Mouse (Mus musculus) forebrain, embryonic 12.5 days (tissue): Measurements from ENCODE around the gene Cplx2. TPM values are rescaled to one million over a fixed set of nuclear protein-coding genes. Genes with fewer than 3 reads are reported as not detected.

Experiments
- ATAC-seq: fragments of 200-750 bp; cut with Nextera tagmentation; 2 replicates; pipeline ENCODE4 v1.8.0; 2017; ENCODE audit warnings: moderate TSS enrichment; ENCODE audit not compliant: low FRiP score
- H3K27ac ChIP-seq: fragments of 300-500 bp; sonication (generic); 2 replicates; pipeline ENCODE4 v1.5.1; 2016; ENCODE audit warnings: mild to moderate bottlenecking
- H3K27me3 ChIP-seq: fragments of 300-500 bp; sonication (generic); 2 replicates; pipeline ENCODE4 v1.6.1; 2016; ENCODE audit warnings: mild to moderate bottlenecking
- H3K36me3 ChIP-seq: fragments of 300-500 bp; sonication (generic); replicated peaks from 2 replicates; pipeline ENCODE4 v1.6.1; 2016; ENCODE audit warnings: mild to moderate bottlenecking
- H3K4me1 ChIP-seq: fragments of 300-500 bp; sonication (generic); 2 replicates; pipeline ENCODE4 v1.6.1; 2016
- H3K4me2 ChIP-seq: fragments of 300-500 bp; sonication (generic); 2 replicates; pipeline ENCODE4 v1.6.1; 2016; ENCODE audit warnings: mild to moderate bottlenecking, moderate library complexity
- H3K4me3 ChIP-seq: fragments of 300-500 bp; sonication (generic); replicated peaks from 2 replicates; pipeline ENCODE4 v1.5.1; 2016; ENCODE audit warnings: mild to moderate bottlenecking
- H3K9ac ChIP-seq: fragments of 300-500 bp; sonication (generic); 2 replicates; pipeline ENCODE4 v1.6.1; 2016; ENCODE audit warnings: mild to moderate bottlenecking
- H3K9me3 ChIP-seq: fragments of 300-500 bp; sonication (generic); 2 replicates; pipeline ENCODE4 v1.6.1; 2016
- WGBS: fragments of 180-500 bp; shearing (Covaris S2); methylation state at CpG from one replicate; pipeline ENCODE4 v1.1.7; 2016; 5-methylcytosine and 5-hydroxymethylcytosine counted together
- polyA plus RNA-seq: library from polyadenylated mRNA; unstranded; fragments of >200 nt; fragmentation: Nextera tagmentation; extraction: Ambion mirVana; gene quantifications from 2 replicates; pipeline ENCODE4 v1.2.1, GENCODE M21; 2016

Cplx2 gene
- polyA plus RNA-seq, 1 experiment from 2014 or later, result 14.9 TPM

GRCm38 (mm10) chr13:54391313-54391712 is 20.2 kb downstream of the Cplx2 start:
- Histone ChIP-seq H3K36me3 (no peaks in the 10 kb centered on the region), H3K27me3 (no peaks in the 10 kb centered on the region), H3K27ac (no peak overlapping the region), H3K4me3 (no peak overlapping the region), H3K4me2 (no peak overlapping the region), H3K9ac (no peak overlapping the region), H3K4me1 (peaks cover 14% of the 10 kb centered on the region; the same call in 1 of the 2 replicates), H3K9me3 (no peaks in the 10 kb centered on the region)
- WGBS, result 86% methylated on average over 4 of the region's 4 CpGs
- no peak for ATAC-seq

GRCm38 (mm10) chr13:54397069-54397468 is 25.9 kb downstream of the Cplx2 start:
- no peak for ATAC-seq
- Histone ChIP-seq H3K9ac (no peak overlapping the region), H3K27ac (no peak overlapping the region)

GRCm38 (mm10) chr13:54400565-54401179 is 29.5 kb downstream of the Cplx2 start:
- Histone ChIP-seq H3K27ac (no peak overlapping the region), H3K9me3 (no peaks in the 10 kb centered on the region), H3K36me3 (no peaks in the 10 kb centered on the region), H3K27me3 (no peaks in the 10 kb centered on the region), H3K4me3 (no peak overlapping the region), H3K4me1 (peaks cover 20% of the 10 kb centered on the region), H3K9ac (no peak overlapping the region), H3K4me2 (no peak overlapping the region)
- ATAC-seq, result no peak
- 72% methylated on average over 7 of the region's 7 CpGs for WGBS

More at GRCm38 (mm10) chr13:54397069-54397468, 25.9 kb downstream of the Cplx2 start:
- Histone ChIP-seq H3K9me3 (no peaks in the 10 kb centered on the region), H3K4me1 (no peaks in the 10 kb centered on the region), H3K36me3 (no peaks in the 10 kb centered on the region), H3K4me2 (no peak overlapping the region), H3K4me3 (no peak overlapping the region), H3K27me3 (no peaks in the 10 kb centered on the region)
- WGBS, result 56% methylated on average over 4 of the region's 4 CpGs

- H3K27ac ChIP-seq, result no peak overlapping the region
- no peak overlapping the region for H3K4me3 ChIP-seq
- no peak overlapping the region for H3K9ac ChIP-seq
- peaks cover 20% of the 10 kb centered on the region for H3K4me1 ChIP-seq
- ATAC-seq, result no peak
- no peaks in the 10 kb centered on the region for H3K27me3 ChIP-seq
- H3K36me3 ChIP-seq, result no peaks in the 10 kb centered on the region
- WGBS, result 92% methylated on average over 5 of the region's 5 CpGs
- H3K9me3 ChIP-seq, result no peaks in the 10 kb centered on the region
- no peak overlapping the region for H3K4me2 ChIP-seq
Measured at GRCm38 (mm10) chr13:54401180-54401569, 30.0 kb downstream of the Cplx2 start.

- H3K4me3 ChIP-seq, result no peak overlapping the region
- no peak overlapping the region for H3K4me2 ChIP-seq
- H3K9ac ChIP-seq, result no peak overlapping the region
- no peaks in the 10 kb centered on the region for H3K9me3 ChIP-seq
- H3K4me1 ChIP-seq, result peaks cover 20% of the 10 kb centered on the region
- whole genome bisulfite sequencing, result 77% methylated on average over 4 of the region's 4 CpGs
- no peak for ATAC-seq
- no peaks in the 10 kb centered on the region for H3K27me3 ChIP-seq
- no peaks in the 10 kb centered on the region for H3K36me3 ChIP-seq
- H3K27ac ChIP-seq, result peak overlapping the region; percentile 56
Measured at GRCm38 (mm10) chr13:54402346-54402745, 31.2 kb downstream of the Cplx2 start.

GRCm38 (mm10) chr13:54403224-54404070 is 32.3 kb downstream of the Cplx2 start:
- H3K4me2 ChIP-seq, result no peak overlapping the region
- H3K4me1 ChIP-seq, result peaks cover 20% of the 10 kb centered on the region
- H3K27me3 ChIP-seq, result no peaks in the 10 kb centered on the region
- ATAC-seq, result no peak
- H3K4me3 ChIP-seq, result no peak overlapping the region
- H3K9me3 ChIP-seq, result no peaks in the 10 kb centered on the region
- peak overlapping the region; percentile 79 for H3K27ac ChIP-seq
- 54% methylated on average over 17 of the region's 17 CpGs for WGBS
- no peak overlapping the region for H3K9ac ChIP-seq
- no peaks in the 10 kb centered on the region for H3K36me3 ChIP-seq

GRCm38 (mm10) chr13:54404205-54404604 is 33.1 kb downstream of the Cplx2 start:
- Histone ChIP-seq H3K27me3 (no peaks in the 10 kb centered on the region), H3K27ac (peak overlapping the region; percentile 79; the same call in 1 of the 2 replicates), H3K4me1 (peaks cover 20% of the 10 kb centered on the region), H3K9ac (no peak overlapping the region), H3K36me3 (no peaks in the 10 kb centered on the region), H3K4me3 (no peak overlapping the region), H3K4me2 (no peak overlapping the region), H3K9me3 (no peaks in the 10 kb centered on the region)
- ATAC-seq, result no peak
- 41% methylated on average over 3 of the region's 3 CpGs for WGBS

GRCm38 (mm10) chr13:54405805-54406204 is 34.7 kb downstream of the Cplx2 start:
- Histone ChIP-seq H3K4me3 (no peak overlapping the region), H3K9me3 (no peaks in the 10 kb centered on the region), H3K9ac (no peak overlapping the region), H3K27ac (no peak overlapping the region), H3K4me2 (no peak overlapping the region), H3K36me3 (no peaks in the 10 kb centered on the region), H3K4me1 (peaks cover 20% of the 10 kb centered on the region), H3K27me3 (no peaks in the 10 kb centered on the region)
- no peak for ATAC-seq
- 73% methylated on average over 2 of the region's 2 CpGs for WGBS

- Histone ChIP-seq H3K9me3 (no peaks in the 10 kb centered on the region), H3K27ac (peak overlapping the region; percentile 65; the same call in 1 of the 2 replicates)
- ATAC-seq, result no peak
Measured at GRCm38 (mm10) chr13:54411656-54412055, 40.5 kb downstream of the Cplx2 start.

GRCm38 (mm10) chr13:54412236-54412635 is 41.1 kb downstream of the Cplx2 start:
- peak; percentile 75; the same call in 1 of the 2 replicates for ATAC-seq
- H3K9ac ChIP-seq, result no peak overlapping the region
- no peaks in the 10 kb centered on the region for H3K9me3 ChIP-seq
- H3K4me1 ChIP-seq, result peaks cover 15% of the 10 kb centered on the region
- H3K27me3 ChIP-seq, result no peaks in the 10 kb centered on the region
- H3K4me2 ChIP-seq, result no peak overlapping the region
- H3K36me3 ChIP-seq, result no peaks in the 10 kb centered on the region
- WGBS, result 22% methylated on average over 7 of the region's 7 CpGs
- peak overlapping the region; percentile 65; the same call in 1 of the 2 replicates for H3K27ac ChIP-seq
- H3K4me3 ChIP-seq, result no peak overlapping the region

More at GRCm38 (mm10) chr13:54411656-54412055, 40.5 kb downstream of the Cplx2 start:
- Histone ChIP-seq H3K36me3 (no peaks in the 10 kb centered on the region), H3K4me2 (no peak overlapping the region), H3K9ac (no peak overlapping the region), H3K27me3 (no peaks in the 10 kb centered on the region), H3K4me1 (peaks cover 15% of the 10 kb centered on the region), H3K4me3 (no peak overlapping the region)
- 82% methylated on average over 3 of the region's 3 CpGs for WGBS

GRCm38 (mm10) chr13:54412721-54413120 is 41.6 kb downstream of the Cplx2 start:
- no peak overlapping the region for H3K4me2 ChIP-seq
- H3K36me3 ChIP-seq, result no peaks in the 10 kb centered on the region
- no peaks in the 10 kb centered on the region for H3K27me3 ChIP-seq
- H3K4me3 ChIP-seq, result no peak overlapping the region
- peak overlapping the region; percentile 51; the same call in 1 of the 2 replicates for H3K27ac ChIP-seq
- H3K9ac ChIP-seq, result no peak overlapping the region
- ATAC-seq, result peak; percentile 41; the same call in 1 of the 2 replicates
- no peaks in the 10 kb centered on the region for H3K9me3 ChIP-seq
- WGBS, result 87% methylated on average over 4 of the region's 4 CpGs
- H3K4me1 ChIP-seq, result peaks cover 15% of the 10 kb centered on the region

GRCm38 (mm10) chr13:54415059-54415458 is 43.9 kb downstream of the Cplx2 start:
- 96% methylated on average over 4 of the region's 4 CpGs for WGBS
- Histone ChIP-seq H3K4me2 (no peak overlapping the region), H3K27me3 (no peaks in the 10 kb centered on the region), H3K36me3 (no peaks in the 10 kb centered on the region), H3K9ac (no peak overlapping the region), H3K4me3 (no peak overlapping the region), H3K27ac (no peak overlapping the region), H3K4me1 (peaks cover 25% of the 10 kb centered on the region), H3K9me3 (no peaks in the 10 kb centered on the region)
- ATAC-seq, result no peak
